Mouse (Mus musculus) v-Abl transformed pro-B cells (cell line): Measurements from ENCODE around the gene Timm9.

Experiments used
- in situ Hi-C, 2 experiments: fragments of 400-800 bp; cut with MboI; formaldehyde crosslinking; loops; one replicate each; pipeline ENCODE4 v1.15.1; 2025; ENCODE audit not compliant: unreplicated experiment in 2 of 2

Gene Timm9

GRCm38 (mm10) chr12:71136130-71136973 lies at the start of gene Timm9, which contains the start of gene 2700049A03Rik:
TSS of gene Timm9 (minus strand) at chr12:71136684.
TSS of gene 2700049A03Rik (plus strand) at chr12:71136848.
- in situ Hi-C loops, result loop anchor here in 1 of 2 experiments (10.0 to 25.0 kb wide), 3 partner anchors 1024 to 1988 kb away; partner anchors contain the start of genes Mnat1 and Nin

GRCm38 (mm10) chr12:71184396-71184795 lies 47.9 kb upstream of the Timm9 start:
- in situ Hi-C loops, result loop anchor here (5.0 to 25.0 kb wide), 3 partner anchors 37 to 1578 kb away; partner anchors contain the start of genes Jkamp (in 1 of the 2), L3hypdh (in 1 of the 2) and Ppm1a (in 1 of the 2)

DNA sequence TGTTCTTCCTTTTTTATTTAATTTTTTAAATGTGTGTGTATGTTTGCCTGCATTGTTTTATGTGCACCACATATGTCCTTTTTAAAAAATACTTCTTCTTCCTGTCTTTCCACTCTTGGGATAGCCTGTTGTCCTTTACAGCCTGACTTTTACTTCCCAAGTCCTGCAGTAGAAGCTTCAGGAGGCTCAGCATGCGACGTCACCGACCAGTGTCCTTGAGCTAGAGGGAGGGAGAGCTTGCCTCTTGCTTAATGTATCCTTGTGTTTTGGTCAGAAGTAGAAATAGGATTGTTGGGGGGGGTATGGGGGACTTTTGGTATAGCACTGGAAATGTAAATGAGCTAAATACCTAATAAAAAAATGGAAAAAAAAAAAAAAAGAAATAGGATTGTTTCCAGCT lies 47.3 kb upstream of the Timm9 start:
- in situ Hi-C loops, result loop anchor here (5.0 to 25.0 kb wide), 3 partner anchors 36 to 1579 kb away; partner anchors contain the start of genes Jkamp (in 1 of the 2), L3hypdh (in 1 of the 2) and Ppm1a (in 1 of the 2)

GRCm38 (mm10) chr12:71169911-71170310 lies 33.4 kb upstream of the Timm9 start:
- in situ Hi-C loops, result loop anchor here in 1 of 2 experiments (25.0 kb wide), 1 partner anchor 708 kb away; the partner anchor contains the start of gene Tmx1

DNA sequence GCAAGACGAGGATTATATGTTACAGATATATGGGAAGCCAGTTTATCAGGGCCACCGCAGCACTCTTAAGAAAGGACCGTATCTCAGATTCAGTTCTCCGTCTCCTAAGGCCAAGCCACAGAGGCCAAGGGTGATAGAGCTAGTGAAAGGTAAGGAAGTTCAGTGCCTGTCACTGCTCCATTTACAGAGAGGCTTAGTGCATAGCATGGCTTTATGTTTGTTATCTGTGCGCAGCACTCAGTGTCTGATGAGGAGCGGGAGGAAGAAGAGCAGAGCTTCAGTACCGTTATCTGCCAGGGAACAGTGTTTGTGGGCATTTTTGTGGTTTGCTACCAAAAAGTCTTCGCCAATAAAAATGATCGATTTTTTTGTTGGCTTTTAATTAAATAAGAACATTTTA lies 27.9 kb upstream of the Timm9 start:
- in situ Hi-C loops, result loop anchor here in 1 of 2 experiments (25.0 kb wide), 1 partner anchor 702 kb away; the partner anchor contains the start of gene Tmx1

GRCm38 (mm10) chr12:71157974-71158373 lies 21.5 kb upstream of the Timm9 start:
- in situ Hi-C loops, result loop anchor here in 1 of 2 experiments (25.0 kb wide), 1 partner anchor 696 kb away; the partner anchor contains the start of gene Tmx1

DNA sequence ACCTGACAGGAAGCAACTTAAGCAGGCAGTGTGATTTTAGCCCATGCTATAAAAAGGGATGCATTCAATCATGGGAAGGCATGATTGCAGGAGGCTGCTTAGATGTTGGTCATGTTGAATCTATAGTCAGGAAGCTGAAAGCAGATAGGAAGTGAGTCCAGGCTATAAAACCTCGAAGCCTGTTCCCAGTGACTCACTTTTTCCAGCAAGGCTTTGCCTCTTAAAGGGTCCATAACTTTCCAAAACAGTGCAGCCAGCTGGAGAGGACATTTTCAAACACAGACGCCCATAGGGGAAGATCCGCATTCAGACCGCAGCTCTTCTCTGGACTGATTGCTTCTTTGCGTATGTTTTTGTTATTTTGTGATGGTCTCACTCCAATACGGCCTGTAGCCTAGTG lies 18.5 kb upstream of the Timm9 start:
- in situ Hi-C loops, result loop anchor here in 1 of 2 experiments (25.0 kb wide), 1 partner anchor 693 kb away; the partner anchor contains the start of gene Tmx1

DNA sequence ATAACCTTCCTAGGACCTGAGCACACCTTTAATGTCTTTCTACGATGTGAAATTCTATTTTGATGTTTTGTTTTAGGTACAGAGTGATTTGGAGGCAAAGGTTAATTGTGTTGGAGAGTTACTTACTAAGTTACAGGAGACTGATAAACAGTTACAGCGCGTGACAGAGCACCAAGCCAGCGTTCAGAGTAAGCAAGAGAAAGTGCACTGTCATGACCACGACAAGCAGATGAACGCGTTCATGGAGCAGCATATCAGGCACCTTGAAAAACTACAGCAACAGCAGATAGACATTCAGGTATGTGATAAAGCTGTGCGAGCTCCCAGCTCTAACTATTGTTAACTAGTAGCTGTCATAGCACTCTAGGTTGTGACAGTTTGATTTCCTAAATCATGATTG lies 13.7 kb upstream of the Timm9 start:
- in situ Hi-C loops, result loop anchor here in 1 of 2 experiments (25.0 kb wide), 1 partner anchor 688 kb away; the partner anchor contains the start of gene Tmx1

DNA sequence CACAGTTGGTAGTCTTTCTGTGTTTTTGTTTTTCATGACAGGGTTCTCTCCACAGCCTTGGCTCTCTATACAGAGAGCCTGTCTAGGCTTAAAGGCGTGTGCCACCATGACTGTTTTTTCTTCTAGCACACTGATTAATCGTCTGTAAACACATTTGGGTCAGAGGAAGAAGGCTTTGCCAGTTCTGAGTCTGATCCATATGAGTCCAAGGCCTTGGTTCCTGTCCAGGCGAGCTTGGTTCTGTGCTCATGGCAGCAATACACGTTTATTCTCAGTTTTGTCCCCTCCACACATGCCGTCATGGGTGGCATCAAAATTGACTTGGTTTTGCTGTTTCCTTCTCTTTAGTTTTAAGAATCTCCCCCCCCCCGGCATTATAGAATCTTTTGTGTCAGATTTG lies 13.0 kb upstream of the Timm9 start:
- in situ Hi-C loops, result loop anchor here (5.0 to 25.0 kb wide), 3 partner anchors 33 to 1812 kb away; partner anchors contain the start of gene Nin (in 1 of the 2)

DNA sequence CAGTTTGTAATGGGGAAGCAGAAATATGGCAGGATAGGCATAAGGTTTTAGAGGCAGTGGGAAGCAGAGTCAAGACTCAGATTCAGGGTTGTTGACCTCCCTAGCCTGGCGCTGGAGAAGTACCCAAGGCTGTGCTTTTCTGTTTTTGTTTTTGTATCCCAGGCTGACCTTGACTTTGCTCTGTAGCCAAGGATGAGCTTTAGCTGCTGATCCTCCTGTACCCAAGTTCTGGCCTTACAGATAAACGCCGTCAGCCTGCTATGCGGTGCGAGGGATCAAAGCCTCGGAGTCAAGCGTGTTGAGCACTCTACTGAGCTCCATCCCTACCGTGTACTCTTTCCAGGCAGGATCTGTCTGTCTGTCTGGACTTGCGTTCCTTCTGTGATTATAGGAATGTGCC lies 12.3 kb upstream of the Timm9 start:
- in situ Hi-C loops, result loop anchor here (5.0 to 25.0 kb wide), 3 partner anchors 34 to 1812 kb away; partner anchors contain the start of gene Nin (in 1 of the 2)

- in situ Hi-C loops, result loop anchor here (5.0 to 25.0 kb wide), 3 partner anchors 35 to 1810 kb away; partner anchors contain the start of gene Nin (in 1 of the 2)
Observed at GRCm38 (mm10) chr12:71147641-71148040, 11.2 kb upstream of the Timm9 start.

DNA sequence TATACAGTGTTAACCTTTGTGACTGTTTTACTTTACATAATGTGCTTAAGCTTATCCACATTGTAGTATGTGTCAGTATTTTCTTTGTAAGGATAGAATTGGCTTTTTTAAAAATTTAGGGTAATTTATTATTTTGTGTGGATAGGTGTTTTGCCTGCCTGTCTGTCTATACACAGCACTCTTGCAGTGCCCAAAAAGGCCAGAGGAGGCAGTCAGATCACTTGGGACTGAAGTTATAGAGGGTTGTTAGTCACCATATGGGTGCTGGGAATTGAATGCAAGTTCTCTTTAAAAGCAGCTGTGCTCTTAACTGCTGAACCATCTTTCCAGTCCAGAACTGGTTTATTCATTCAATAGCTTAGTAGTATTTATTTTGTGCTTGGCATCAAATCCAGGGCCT lies 4.7 kb upstream of the Timm9 start:
- in situ Hi-C loops, result loop anchor here in 1 of 2 experiments (5.0 to 25.0 kb wide), 3 partner anchors 174 to 1804 kb away; partner anchors contain the start of gene Nin

- in situ Hi-C loops, result loop anchor here in 1 of 2 experiments (10.0 to 25.0 kb wide), 3 partner anchors 1027 to 1985 kb away; partner anchors contain the start of genes Mnat1 and Nin
Observed at GRCm38 (mm10) chr12:71139258-71139828, 2.9 kb upstream of the Timm9 start.

DNA sequence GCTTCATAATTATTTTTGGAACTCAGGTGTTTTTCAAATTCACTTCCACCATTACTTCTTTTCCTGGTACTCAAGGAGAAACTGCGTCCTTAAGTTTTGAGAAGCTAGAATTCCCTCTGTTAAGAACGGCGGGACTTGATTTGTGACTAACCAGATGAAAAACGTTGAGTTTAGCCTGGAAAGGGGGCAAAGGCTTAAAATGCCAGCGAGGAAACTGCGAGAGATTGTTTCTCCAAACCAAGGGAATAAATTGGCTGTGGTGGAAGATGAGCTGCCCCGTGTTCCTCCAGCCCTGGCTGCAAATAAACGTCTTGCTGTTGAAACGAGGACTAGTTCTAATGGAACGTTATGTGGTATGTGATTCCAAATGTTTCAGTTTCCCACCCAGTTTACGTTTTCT lies 1.2 kb upstream of the Timm9 start:
- in situ Hi-C loops, result loop anchor here in 1 of 2 experiments (10.0 to 25.0 kb wide), 3 partner anchors 1025 to 1987 kb away; partner anchors contain the start of genes Mnat1 and Nin

- in situ Hi-C loops, result loop anchor here in 1 of 2 experiments (10.0 to 25.0 kb wide), 3 partner anchors 1025 to 1988 kb away; partner anchors contain the start of genes Mnat1 and Nin
Observed at GRCm38 (mm10) chr12:71136974-71137491, 549 bp upstream of the Timm9 start.

GRCm38 (mm10) chr12:71135581-71135980 lies 903 bp downstream of the Timm9 start:
- in situ Hi-C loops, result loop anchor here in 1 of 2 experiments (10.0 to 25.0 kb wide), 3 partner anchors 1023 to 1989 kb away; partner anchors contain the start of genes Mnat1 and Nin

- in situ Hi-C loops, result no loop called here
Observed at GRCm38 (mm10) chr12:71123286-71123685, 13.2 kb downstream of the Timm9 start.

DNA sequence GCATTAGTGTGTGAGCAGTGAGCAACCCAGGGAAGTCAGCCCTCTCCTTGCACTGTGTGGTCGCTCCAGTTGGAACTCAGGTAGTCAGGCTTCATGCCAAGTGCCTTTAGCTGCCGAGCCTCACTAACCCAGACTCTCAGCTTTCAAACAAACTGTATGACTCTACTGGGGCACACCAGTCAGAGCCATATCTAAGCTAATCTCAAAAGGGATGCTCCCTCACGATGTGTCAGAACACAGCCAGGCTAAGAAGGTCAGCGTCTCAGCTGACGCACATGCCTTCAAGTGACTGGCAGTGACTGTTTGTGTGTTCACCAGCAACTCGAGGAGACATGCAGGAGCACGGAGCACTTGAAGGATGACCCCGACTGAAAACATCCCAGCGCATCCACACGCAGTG lies 13.8 kb downstream of the Timm9 start:
- in situ Hi-C loops, result no loop called here

DNA sequence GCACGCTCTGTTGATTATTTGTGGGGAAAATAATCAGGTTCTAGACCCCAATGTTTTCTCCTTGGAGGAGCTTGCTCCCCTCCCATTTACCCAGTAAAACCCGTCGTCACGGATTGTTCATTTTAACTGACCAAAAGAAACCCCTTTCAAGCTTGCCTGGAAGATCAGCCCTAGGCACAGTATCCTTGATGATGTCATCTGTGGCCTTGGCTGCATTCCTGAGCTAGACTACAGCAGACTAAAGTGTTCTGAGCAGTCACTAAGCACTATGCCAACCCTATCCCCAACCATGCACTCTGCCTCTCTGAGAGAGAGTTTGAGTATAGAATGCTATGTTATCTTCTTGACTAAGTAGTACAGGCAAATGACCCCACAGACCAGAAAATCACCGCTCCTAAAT lies 20.1 kb downstream of the Timm9 start:
- in situ Hi-C loops, result no loop called here
